Mouse (Mus musculus): Measurements from ENCODE around the gene Zfp219. TPM values are rescaled to one million over a fixed set of nuclear protein-coding genes. Genes with fewer than 3 reads are reported as not detected.

The Zfp219 gene
- polyA plus RNA-seq, 1 experiment: 13.6 TPM

GRCm38 (mm10) chr14:52019590-52020340 is 768 bp downstream of the Zfp219 start:
- Histone ChIP-seq H3K27me3 (ENCODE audit: control insufficient read depth, insufficient read depth, insufficient read length) (no peaks in the 10 kb centered on the region), H3ac (ENCODE audit: control insufficient read depth, insufficient read length) (peak overlapping the region; percentile 82), H3K36me3 (ENCODE audit: control insufficient read depth, insufficient read depth) (no peaks in the 10 kb centered on the region), H3K79me2 (ENCODE audit: control insufficient read depth, insufficient read depth) (no peaks in the 10 kb centered on the region), H3K4me3 (peak overlapping the region; percentile 53), H3K4me2 (ENCODE audit: low read depth) (peak overlapping the region; percentile 93)
- TF ChIP-seq TCF3 (IDR thresholded peaks at IDR 0.05; ENCODE audit: insufficient read length, low read depth) (no peak), REST (IDR thresholded peaks at IDR 0.05; ENCODE audit: insufficient read depth, insufficient read length) (no peak), POLR2A (IDR thresholded peaks at IDR 0.05; ENCODE audit: insufficient read length, low read depth) (peak; percentile 73), TCF12 (IDR thresholded peaks at IDR 0.05; ENCODE audit: insufficient read depth, poor library complexity, severe bottlenecking) (no peak), MYOG (IDR thresholded peaks at IDR 0.05; ENCODE audit: control insufficient read depth in 1 of 3, insufficient read depth in 1 of 3, insufficient read length in 2 of 3, low read depth in 2 of 3) (peak in 1 of 3 experiments; percentile 6), CEBPB (IDR thresholded peaks at IDR 0.05; ENCODE audit: insufficient read depth, poor library complexity, severe bottlenecking) (no peak), POLR2AphosphoS2 (IDR thresholded peaks at IDR 0.05; ENCODE audit: insufficient read length, low read depth) (peak; percentile 60), USF1 (IDR thresholded peaks at IDR 0.05; ENCODE audit: low read depth) (peak; percentile 91), MYOD1 (IDR thresholded peaks at IDR 0.05; ENCODE audit: control insufficient read depth in 1 of 3, insufficient read length in 2 of 3, low read depth in 2 of 3) (peak in 2 of 3 experiments; percentile 5 to 21), MAX (IDR thresholded peaks at IDR 0.05; ENCODE audit: low read depth) (no peak), E2F4 (IDR thresholded peaks at IDR 0.05; ENCODE audit: insufficient read depth) (peak; percentile 3), SRF (IDR thresholded peaks at IDR 0.05; ENCODE audit: control insufficient read depth, insufficient read length, low read depth) (no peak)

GRCm38 (mm10) chr14:52019051-52019589 is 1.4 kb downstream of the Zfp219 start:
- Histone ChIP-seq H3K4me2 (ENCODE audit: low read depth) (peak overlapping the region; percentile 84), H3K4me3 (peak overlapping the region; percentile 53), H3K79me2 (ENCODE audit: control insufficient read depth, insufficient read depth) (no peaks in the 10 kb centered on the region), H3K36me3 (ENCODE audit: control insufficient read depth, insufficient read depth) (no peaks in the 10 kb centered on the region), H3K27me3 (ENCODE audit: control insufficient read depth, insufficient read depth, insufficient read length) (no peaks in the 10 kb centered on the region), H3ac (ENCODE audit: control insufficient read depth, insufficient read length) (peak overlapping the region; percentile 82)
- TF ChIP-seq REST (IDR thresholded peaks at IDR 0.05; ENCODE audit: insufficient read depth, insufficient read length) (no peak), MYOD1 (IDR thresholded peaks at IDR 0.05; ENCODE audit: control insufficient read depth in 1 of 3, insufficient read length in 2 of 3, low read depth in 2 of 3) (peak in 1 of 3 experiments; percentile 49), CEBPB (IDR thresholded peaks at IDR 0.05; ENCODE audit: insufficient read depth, poor library complexity, severe bottlenecking) (no peak), TCF12 (IDR thresholded peaks at IDR 0.05; ENCODE audit: insufficient read depth, poor library complexity, severe bottlenecking) (no peak)

GRCm38 (mm10) chr14:52018248-52019050 is 2.1 kb downstream of the Zfp219 start:
- no peaks in the 10 kb centered on the region for H3K79me2 ChIP-seq (ENCODE audit: control insufficient read depth, insufficient read depth)
- H3K4me2 ChIP-seq (ENCODE audit: low read depth): peak overlapping the region; percentile 84
- no peaks in the 10 kb centered on the region for H3K36me3 ChIP-seq (ENCODE audit: control insufficient read depth, insufficient read depth)
- H3K27me3 ChIP-seq (ENCODE audit: control insufficient read depth, insufficient read depth, insufficient read length): no peaks in the 10 kb centered on the region
- no peak for TF ChIP-seq MYOD1 (IDR thresholded peaks at IDR 0.05; ENCODE audit: control insufficient read depth in 1 of 3, insufficient read length in 2 of 3, low read depth in 2 of 3)
- no peak for TF ChIP-seq REST (IDR thresholded peaks at IDR 0.05; ENCODE audit: insufficient read depth, insufficient read length)
- TF ChIP-seq MAX (IDR thresholded peaks at IDR 0.05; ENCODE audit: low read depth): no peak
- TF ChIP-seq USF1 (IDR thresholded peaks at IDR 0.05; ENCODE audit: low read depth): no peak
- TF ChIP-seq CEBPB (IDR thresholded peaks at IDR 0.05; ENCODE audit: insufficient read depth, poor library complexity, severe bottlenecking): no peak
- TF ChIP-seq POLR2A (IDR thresholded peaks at IDR 0.05; ENCODE audit: insufficient read length, low read depth): no peak
- TF ChIP-seq E2F4 (IDR thresholded peaks at IDR 0.05; ENCODE audit: insufficient read depth): no peak
- TF ChIP-seq MYOG (IDR thresholded peaks at IDR 0.05; ENCODE audit: control insufficient read depth in 1 of 3, insufficient read depth in 1 of 3, insufficient read length in 2 of 3, low read depth in 2 of 3): no peak
- TF ChIP-seq TCF12 (IDR thresholded peaks at IDR 0.05; ENCODE audit: insufficient read depth, poor library complexity, severe bottlenecking): no peak
- no peak for TF ChIP-seq TCF3 (IDR thresholded peaks at IDR 0.05; ENCODE audit: insufficient read length, low read depth)
- TF ChIP-seq SRF (IDR thresholded peaks at IDR 0.05; ENCODE audit: control insufficient read depth, insufficient read length, low read depth): no peak
- TF ChIP-seq POLR2AphosphoS2 (IDR thresholded peaks at IDR 0.05; ENCODE audit: insufficient read length, low read depth): no peak
- peak overlapping the region; percentile 53 for H3K4me3 ChIP-seq
- no peak overlapping the region for H3ac ChIP-seq (ENCODE audit: control insufficient read depth, insufficient read length)

GRCm38 (mm10) chr14:52017662-52018061 is 2.9 kb downstream of the Zfp219 start:
- Histone ChIP-seq H3K36me3 (ENCODE audit: control insufficient read depth, insufficient read depth) (no peaks in the 10 kb centered on the region), H3K4me2 (ENCODE audit: low read depth) (no peak overlapping the region), H3K4me3 (no peak overlapping the region), H3K27me3 (ENCODE audit: control insufficient read depth, insufficient read depth, insufficient read length) (no peaks in the 10 kb centered on the region), H3ac (ENCODE audit: control insufficient read depth, insufficient read length) (no peak overlapping the region), H3K79me2 (ENCODE audit: control insufficient read depth, insufficient read depth) (no peaks in the 10 kb centered on the region)
- TF ChIP-seq MYOD1 (IDR thresholded peaks at IDR 0.05; ENCODE audit: control insufficient read depth in 1 of 3, insufficient read length in 2 of 3, low read depth in 2 of 3) (no peak), MYOG (IDR thresholded peaks at IDR 0.05; ENCODE audit: control insufficient read depth in 1 of 3, insufficient read depth in 1 of 3, insufficient read length in 2 of 3, low read depth in 2 of 3) (no peak), USF1 (IDR thresholded peaks at IDR 0.05; ENCODE audit: low read depth) (no peak), CEBPB (IDR thresholded peaks at IDR 0.05; ENCODE audit: insufficient read depth, poor library complexity, severe bottlenecking) (no peak), TCF3 (IDR thresholded peaks at IDR 0.05; ENCODE audit: insufficient read length, low read depth) (no peak), TCF12 (IDR thresholded peaks at IDR 0.05; ENCODE audit: insufficient read depth, poor library complexity, severe bottlenecking) (no peak), REST (IDR thresholded peaks at IDR 0.05; ENCODE audit: insufficient read depth, insufficient read length) (no peak), MAX (IDR thresholded peaks at IDR 0.05; ENCODE audit: low read depth) (no peak), E2F4 (IDR thresholded peaks at IDR 0.05; ENCODE audit: insufficient read depth) (no peak), SRF (IDR thresholded peaks at IDR 0.05; ENCODE audit: control insufficient read depth, insufficient read length, low read depth) (no peak), POLR2AphosphoS2 (IDR thresholded peaks at IDR 0.05; ENCODE audit: insufficient read length, low read depth) (no peak), POLR2A (IDR thresholded peaks at IDR 0.05; ENCODE audit: insufficient read length, low read depth) (no peak)
